Mouse (Mus musculus): Measurements from ENCODE around the gene Dgcr6.

Dgcr6 gene

DNA sequence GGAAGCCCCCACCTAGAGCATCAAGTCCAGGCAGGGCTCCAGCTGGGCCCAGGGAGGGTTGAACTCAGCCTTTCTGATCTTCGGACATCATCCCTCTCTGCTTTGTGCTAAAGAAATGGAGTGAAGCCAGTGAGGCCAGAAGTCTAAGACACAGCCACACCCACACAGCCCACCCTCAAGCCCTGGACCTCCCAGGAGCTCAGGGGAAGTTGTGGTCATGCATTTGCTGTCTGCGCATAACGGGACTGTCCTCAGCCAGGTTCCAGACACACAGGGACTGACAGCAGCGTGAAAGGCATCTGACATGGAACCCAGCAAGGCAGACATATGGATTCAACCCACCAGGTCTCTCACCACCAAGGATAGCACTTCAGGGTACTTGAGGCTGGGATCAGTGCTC lies 63.8 kb downstream of the Dgcr6 start:
- DNase-seq (ENCODE audit: extremely low read depth, low read depth, low spot score): no peak

DNA sequence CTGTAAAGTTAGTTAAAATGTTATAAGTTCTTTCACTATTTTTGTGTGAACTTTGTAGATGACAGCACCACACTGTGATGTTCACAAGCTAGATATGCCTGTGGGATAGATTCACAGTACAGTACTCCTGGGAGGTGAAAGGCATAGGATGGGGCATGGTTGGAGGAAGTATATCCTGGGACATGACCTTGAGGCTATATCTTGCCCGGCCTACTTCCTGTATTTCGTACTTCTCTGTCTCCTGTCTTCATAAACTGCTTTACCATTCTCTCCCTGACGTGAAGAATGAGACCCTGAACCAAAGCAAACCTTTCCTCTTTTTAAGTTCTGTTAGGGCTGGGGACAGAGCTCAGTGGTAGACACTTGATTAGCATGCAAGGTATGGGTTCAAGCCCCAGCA lies 65.6 kb downstream of the Dgcr6 start:
- DNase-seq (ENCODE audit: extremely low read depth, low read depth, low spot score): no peak

DNA sequence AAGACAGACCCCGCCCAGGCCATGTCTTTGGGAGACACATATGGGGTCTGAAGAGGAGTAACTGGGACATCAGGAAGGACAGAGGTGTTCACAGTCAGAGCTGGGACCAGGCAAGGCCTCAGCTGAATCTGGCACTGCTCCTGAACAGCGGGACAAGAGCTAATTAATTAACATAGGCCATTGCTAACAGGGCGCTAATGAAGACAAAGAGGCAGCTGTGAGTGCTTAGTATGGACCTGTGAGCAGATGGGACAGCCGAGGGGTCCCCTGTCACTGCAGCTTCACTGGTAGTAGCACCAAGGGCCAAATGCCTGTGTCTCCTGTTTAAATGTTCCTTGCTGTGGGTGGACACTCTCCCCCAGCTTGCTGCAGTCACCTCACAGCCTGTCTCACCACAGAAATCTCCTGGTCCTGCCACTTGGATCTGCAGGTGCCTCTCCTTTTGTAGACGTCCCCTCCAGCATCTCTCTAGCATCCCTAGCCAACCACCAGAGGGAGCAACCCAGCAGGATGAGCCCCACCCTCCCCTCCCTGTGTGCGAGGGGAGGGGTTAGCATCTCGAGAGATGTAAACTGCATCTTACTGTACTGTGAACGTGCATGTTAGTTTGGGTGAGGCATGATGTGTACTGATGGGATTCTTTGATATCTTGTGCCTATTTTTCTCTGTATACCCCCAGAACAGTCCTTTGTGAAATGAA lies 66.5 kb downstream of the Dgcr6 start:
- no peak for DNase-seq (ENCODE audit: extremely low read depth, low read depth, low spot score)

Measured in fat pad, adult 2 months (tissue).